Mouse (Mus musculus) E14TG2a.4 (cell line): Measurements from ENCODE around the gene Dennd2a.

ENCODE experiments used
- H3K27me3 ChIP-seq: 2 replicates; pipeline ENCODE4 v1.6.1; 2014; ENCODE audit warnings: low read length, control low read depth; ENCODE audit not compliant: insufficient read depth
- H3K36me3 ChIP-seq: 2 replicates; pipeline ENCODE4 v1.6.1; 2014; ENCODE audit warnings: low read length, control low read depth; ENCODE audit not compliant: insufficient read depth
- H3K4me1 ChIP-seq: replicated peaks from 2 replicates; pipeline ENCODE4 v1.6.1; 2014; ENCODE audit warnings: low read depth, low read length, control low read depth
- H3K4me3 ChIP-seq: replicated peaks from 2 replicates; pipeline ENCODE4 v1.5.1; 2014; ENCODE audit warnings: mild to moderate bottlenecking, low read length
- H3K9me3 ChIP-seq: 2 replicates; pipeline ENCODE4 v1.6.1; 2014; ENCODE audit warnings: low read length, control low read depth
- CTCF ChIP-seq: conservative IDR thresholded peaks from 2 replicates; pipeline ENCODE4 v1.5.1; 2014; ENCODE audit warnings: low read length
- NANOG ChIP-seq: IDR thresholded peaks from 2 replicates; pipeline ENCODE4 v1.6.1; 2014; ENCODE audit warnings: borderline replicate concordance, low read length, mixed read lengths
- POU5F1 ChIP-seq: IDR thresholded peaks from 2 replicates; pipeline ENCODE4 v1.6.1; 2014; ENCODE audit warnings: low read length, borderline replicate concordance

Gene Dennd2a

GRCm38 (mm10) chr6:39430722-39431121 is 126.9 kb downstream of the Dennd2a start:
- TF ChIP-seq CTCF (no peak), POU5F1 (no peak), NANOG (peak; percentile 52)
- Histone ChIP-seq H3K4me1 (peaks cover 88% of the 10 kb centered on the region), H3K4me3 (peak overlapping the region; percentile 32; the same call in 1 of the 2 replicates), H3K27me3 (no peaks in the 10 kb centered on the region), H3K36me3 (no peaks in the 10 kb centered on the region), H3K9me3 (0 out of 2 replicates have a peak, but pooled peaks cover 3% of the 10 kb centered on the region)

GRCm38 (mm10) chr6:39429007-39429788 is 128.5 kb downstream of the Dennd2a start:
- H3K4me1 ChIP-seq: peaks cover 88% of the 10 kb centered on the region
- no peak for TF ChIP-seq POU5F1
- TF ChIP-seq NANOG: no peak
- no peak for TF ChIP-seq CTCF
- H3K27me3 ChIP-seq: no peaks in the 10 kb centered on the region
- H3K9me3 ChIP-seq: 0 out of 2 replicates have a peak, but pooled peaks cover 3% of the 10 kb centered on the region
- H3K36me3 ChIP-seq: no peaks in the 10 kb centered on the region
- H3K4me3 ChIP-seq: no peak overlapping the region

- H3K4me3 ChIP-seq: 0 out of 2 replicates have a peak overlapping the region, but pooled peaks have one; percentile 14
- H3K4me1 ChIP-seq: peaks cover 88% of the 10 kb centered on the region
- no peaks in the 10 kb centered on the region for H3K36me3 ChIP-seq
- no peaks in the 10 kb centered on the region for H3K27me3 ChIP-seq
- TF ChIP-seq CTCF (no peak), NANOG (no peak), POU5F1 (no peak)
- H3K9me3 ChIP-seq: no peaks in the 10 kb centered on the region
Measured at GRCm38 (mm10) chr6:39427276-39428003, 130.2 kb downstream of the Dennd2a start.

- TF ChIP-seq CTCF: no peak
- TF ChIP-seq NANOG: peak; percentile 56; the same call in 1 of the 2 replicates
- no peaks in the 10 kb centered on the region for H3K27me3 ChIP-seq
- no peak overlapping the region for H3K4me3 ChIP-seq
- H3K9me3 ChIP-seq: no peaks in the 10 kb centered on the region
- H3K36me3 ChIP-seq: no peaks in the 10 kb centered on the region
- peaks cover 89% of the 10 kb centered on the region for H3K4me1 ChIP-seq
Measured at GRCm38 (mm10) chr6:39426725-39427124, 130.9 kb downstream of the Dennd2a start.

- Histone ChIP-seq H3K4me1 (peaks cover 87% of the 10 kb centered on the region), H3K9me3 (no peaks in the 10 kb centered on the region), H3K36me3 (no peaks in the 10 kb centered on the region), H3K4me3 (no peak overlapping the region), H3K27me3 (no peaks in the 10 kb centered on the region)
- TF ChIP-seq CTCF: no peak
- no peak for TF ChIP-seq NANOG
- TF ChIP-seq POU5F1: no peak
Measured at GRCm38 (mm10) chr6:39425181-39425580, 132.5 kb downstream of the Dennd2a start.

GRCm38 (mm10) chr6:39423686-39424085 is 134.0 kb downstream of the Dennd2a start:
- no peak for TF ChIP-seq CTCF
- TF ChIP-seq NANOG: no peak
- TF ChIP-seq POU5F1: no peak
- Histone ChIP-seq H3K4me1 (peaks cover 72% of the 10 kb centered on the region), H3K36me3 (peaks cover 7% of the 10 kb centered on the region), H3K27me3 (no peaks in the 10 kb centered on the region), H3K9me3 (no peaks in the 10 kb centered on the region), H3K4me3 (peak overlapping the region; percentile 98; the same call in 1 of the 2 replicates)

GRCm38 (mm10) chr6:39423130-39423551 is 134.5 kb downstream of the Dennd2a start:
- no peaks in the 10 kb centered on the region for H3K9me3 ChIP-seq
- peaks cover 66% of the 10 kb centered on the region for H3K4me1 ChIP-seq
- TF ChIP-seq NANOG (no peak), POU5F1 (no peak), CTCF (no peak)
- peak overlapping the region; percentile 98 for H3K4me3 ChIP-seq
- no peaks in the 10 kb centered on the region for H3K27me3 ChIP-seq
- H3K36me3 ChIP-seq: peaks cover 12% of the 10 kb centered on the region

GRCm38 (mm10) chr6:39420867-39421266 is 136.8 kb downstream of the Dennd2a start:
- TF ChIP-seq CTCF (no peak), POU5F1 (peak; percentile 61; the same call in 1 of the 2 replicates)
- Histone ChIP-seq H3K4me3 (peak overlapping the region; percentile 98), H3K4me1 (peaks cover 65% of the 10 kb centered on the region), H3K27me3 (no peaks in the 10 kb centered on the region), H3K36me3 (peaks cover 32% of the 10 kb centered on the region), H3K9me3 (no peaks in the 10 kb centered on the region)
